Mouse (Mus musculus) intestine, embryonic 16.5 days (tissue): ENCODE measurements around the gene Ung. TPM values are rescaled to one million over a fixed set of nuclear protein-coding genes. Genes with fewer than 3 reads are reported as not detected.

Experiments used
- ATAC-seq: fragments of 200-750 bp; cut with Nextera tagmentation; 2 replicates; pipeline ENCODE4 v1.8.0; 2017; ENCODE audit warnings: moderate TSS enrichment, moderate library complexity
- H3K27ac ChIP-seq: fragments of 300-500 bp; sonication (generic); 2 replicates; pipeline ENCODE4 v1.5.1; 2014; ENCODE audit warnings: mild to moderate bottlenecking, low read length
- H3K27me3 ChIP-seq: fragments of 300-500 bp; sonication (generic); replicated peaks from 2 replicates; pipeline ENCODE4 v1.6.1; 2014; ENCODE audit warnings: low read length, control low read depth, mixed read lengths; ENCODE audit not compliant: control insufficient read depth, insufficient read depth
- H3K36me3 ChIP-seq: fragments of 300-500 bp; sonication (generic); 2 replicates; pipeline ENCODE4 v1.6.1; 2014; ENCODE audit warnings: low read length, control low read depth; ENCODE audit not compliant: control insufficient read depth, insufficient read depth
- H3K4me1 ChIP-seq: fragments of 300-500 bp; sonication (generic); 2 replicates; pipeline ENCODE4 v1.6.1; 2014; ENCODE audit warnings: low read length, control low read depth, mixed read lengths; ENCODE audit not compliant: control insufficient read depth, insufficient read depth
- H3K4me2 ChIP-seq: fragments of 300-500 bp; sonication (generic); 2 replicates; pipeline ENCODE4 v1.6.1; 2014; ENCODE audit warnings: low read depth, low read length, control low read depth
- H3K4me3 ChIP-seq: fragments of 300-500 bp; sonication (generic); 2 replicates; pipeline ENCODE4 v1.5.1; 2014; ENCODE audit warnings: mild to moderate bottlenecking, low read length
- H3K9ac ChIP-seq: fragments of 300-500 bp; sonication (generic); 2 replicates; pipeline ENCODE4 v1.6.1; 2014; ENCODE audit warnings: low read depth, low read length
- H3K9me3 ChIP-seq: fragments of 300-500 bp; sonication (generic); 2 replicates; pipeline ENCODE4 v1.6.1; 2016; ENCODE audit warnings: low read length, control low read depth; ENCODE audit not compliant: control insufficient read depth
- WGBS: fragments of 180-500 bp; shearing (Covaris S2); extraction: QIAGEN DNeasy Blood & Tissue Kit; methylation state at CpG from one replicate; pipeline ENCODE4 v1.1.7; 2014; 5-methylcytosine and 5-hydroxymethylcytosine counted together
- polyA plus RNA-seq: library from polyadenylated mRNA; unstranded; fragments of >200 nt; fragmentation: Nextera tagmentation; extraction: Ambion mirVana; gene quantifications from 2 replicates; pipeline ENCODE4 v1.2.1, GENCODE M21; 2015

Gene Ung
- polyA plus RNA-seq, 1 experiment from 2014 or later, result 35.5 TPM

GRCm38 (mm10) chr5:114176548-114177400, 46.6 kb downstream of the Ung start:
- WGBS, result 59% methylated on average over 8 of the region's 8 CpGs
- H3K9ac ChIP-seq, result peak overlapping the region; percentile 71; the same call in 1 of the 2 replicates
- no peak overlapping the region for H3K27ac ChIP-seq

GRCm38 (mm10) chr5:114177966-114178719, 48.0 kb downstream of the Ung start:
- Histone ChIP-seq H3K27me3 (no peaks in the 10 kb centered on the region), H3K4me1 (peaks cover 4% of the 10 kb centered on the region), H3K27ac (no peak overlapping the region), H3K9ac (no peak overlapping the region), H3K4me3 (no peak overlapping the region), H3K36me3 (no peaks in the 10 kb centered on the region), H3K4me2 (no peak overlapping the region), H3K9me3 (no peaks in the 10 kb centered on the region)
- no peak for ATAC-seq
- WGBS, result 71% methylated on average over 4 of the region's 4 CpGs

More at GRCm38 (mm10) chr5:114176548-114177400, 46.6 kb downstream of the Ung start:
- Histone ChIP-seq H3K9me3 (no peaks in the 10 kb centered on the region), H3K4me1 (peaks cover 4% of the 10 kb centered on the region), H3K27me3 (no peaks in the 10 kb centered on the region), H3K4me3 (peak overlapping the region; percentile 65; the same call in 1 of the 2 replicates), H3K4me2 (peak overlapping the region; percentile 93), H3K36me3 (no peaks in the 10 kb centered on the region)
- no peak for ATAC-seq

DNA sequence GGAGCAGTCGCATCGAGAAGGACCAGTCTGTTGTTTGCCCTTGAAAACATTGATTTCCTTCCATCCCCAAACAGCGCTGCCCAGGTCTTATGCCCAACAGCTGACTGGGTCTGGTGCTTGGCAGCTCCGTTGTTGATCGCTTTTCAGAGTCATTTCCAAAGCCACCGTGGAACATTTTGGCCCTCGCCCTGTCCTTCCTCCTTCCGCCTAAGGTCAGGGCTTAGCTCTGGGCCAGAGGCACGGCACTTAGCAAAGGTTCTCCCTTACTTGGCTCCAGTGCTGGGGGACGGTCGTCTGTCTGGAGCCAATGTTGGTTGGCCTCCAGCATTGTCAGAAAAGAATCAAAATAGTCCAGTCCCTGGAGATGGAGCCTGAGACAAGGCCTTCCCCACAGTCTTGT, 49.4 kb downstream of the Ung start:
- WGBS, result 71% methylated on average over 11 of the region's 11 CpGs
- no peak overlapping the region for H3K9ac ChIP-seq
- peaks cover 4% of the 10 kb centered on the region for H3K4me1 ChIP-seq
- no peak overlapping the region for H3K4me3 ChIP-seq
- H3K27me3 ChIP-seq, result no peaks in the 10 kb centered on the region
- no peak overlapping the region for H3K27ac ChIP-seq
- no peaks in the 10 kb centered on the region for H3K36me3 ChIP-seq
- no peak for ATAC-seq
- H3K9me3 ChIP-seq, result no peaks in the 10 kb centered on the region
- H3K4me2 ChIP-seq, result no peak overlapping the region

DNA sequence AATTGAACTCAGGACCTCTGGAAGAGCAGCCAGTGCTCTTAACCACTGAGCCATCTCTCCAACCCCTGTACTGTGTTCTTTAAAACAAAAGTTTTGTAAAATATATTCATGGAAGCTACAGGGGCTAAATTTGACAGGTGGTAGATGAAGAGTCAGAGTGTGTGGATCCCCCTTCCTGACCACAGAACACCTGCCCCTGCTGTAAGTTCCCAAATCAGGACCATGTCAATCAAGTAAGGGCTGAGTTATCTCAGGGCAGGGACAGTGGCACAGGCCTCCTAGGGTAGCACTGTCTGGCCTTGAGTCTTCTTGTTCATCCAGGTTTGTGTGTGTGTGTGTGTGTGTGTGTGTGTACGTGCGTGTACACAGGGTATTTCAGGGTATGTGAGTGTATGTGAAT, 53.3 kb downstream of the Ung start:
- no peaks in the 10 kb centered on the region for H3K27me3 ChIP-seq
- no peak overlapping the region for H3K4me3 ChIP-seq
- no peak overlapping the region for H3K9ac ChIP-seq
- no peaks in the 10 kb centered on the region for H3K9me3 ChIP-seq
- no peaks in the 10 kb centered on the region for H3K36me3 ChIP-seq
- no peaks in the 10 kb centered on the region for H3K4me1 ChIP-seq
- no peak for ATAC-seq
- no peak overlapping the region for H3K27ac ChIP-seq
- no peak overlapping the region for H3K4me2 ChIP-seq
- WGBS, result 87% methylated on average over 2 of the region's 2 CpGs

GRCm38 (mm10) chr5:114187108-114187507, 56.9 kb downstream of the Ung start:
- 75% methylated on average over 2 of the region's 2 CpGs for WGBS
- no peak overlapping the region for H3K9ac ChIP-seq
- no peaks in the 10 kb centered on the region for H3K36me3 ChIP-seq

More at GRCm38 (mm10) chr5:114187108-114187507, 56.9 kb downstream of the Ung start:
- H3K27ac ChIP-seq, result no peak overlapping the region
- H3K4me2 ChIP-seq, result no peak overlapping the region
- H3K4me3 ChIP-seq, result no peak overlapping the region
- H3K27me3 ChIP-seq, result no peaks in the 10 kb centered on the region
- no peak for ATAC-seq
- H3K4me1 ChIP-seq, result no peaks in the 10 kb centered on the region
- H3K9me3 ChIP-seq, result no peaks in the 10 kb centered on the region

Other genes with a start within 250 kb of the Ung start
- gene Coro1c, start 221.6 kb upstream of the Ung start, polyA plus RNA-seq, result 175 and 183 TPM in 2 replicates
- gene Ssh1, start 136.5 kb upstream of the Ung start, polyA plus RNA-seq, result 7.1 and 7.8 TPM in 2 replicates
- gene Dao, start 126.7 kb upstream of the Ung start, polyA plus RNA-seq, result 31.0 and 32.5 TPM in 2 replicates
- 9.1 and 9.3 TPM in 2 replicates for gene Usp30, start 64.9 kb upstream of the Ung start, polyA plus RNA-seq
- gene Svop, start 38.8 kb upstream of the Ung start, polyA plus RNA-seq, result 1.7 and 2.0 TPM in 2 replicates
- 7.6 and 10.1 TPM in 2 replicates for gene Alkbh2, start 2.2 kb upstream of the Ung start, polyA plus RNA-seq
- gene Acacb, start 16.1 kb downstream of the Ung start, polyA plus RNA-seq, result 1.1 and 1.4 TPM in 2 replicates
- not detected in 2 replicates for gene Foxn4, start 143.4 kb downstream of the Ung start, polyA plus RNA-seq
- 5.1 and 5.9 TPM in 2 replicates for gene Myo1h, start 158.8 kb downstream of the Ung start, polyA plus RNA-seq